Mouse (Mus musculus) layer of hippocampus, adult 18-20 months (tissue): ENCODE measurements around the gene Zdhhc6. TPM values are rescaled to one million over a fixed set of nuclear protein-coding genes. Genes with fewer than 3 reads are reported as not detected.
A peak's percentile ranks its signal among the peaks of the same experiment; 100 is the strongest.

Experiments used
- DNase-seq, 2 experiments: peaks; one replicate each; pipeline ENCODE4 v3.0.0; 2022; ENCODE audit warnings: low spot score in 2 of 2
- long read RNA-seq: library from polyadenylated mRNA; stranded (forward); transcript quantifications from one replicate; pipeline ENCODE4 v2.0.0, GENCODE M21; 2021
- total RNA-seq, 2 experiments: library from RNA; stranded (reverse); gene quantifications; 2 replicates each; pipeline ENCODE4 v1.2.3; 2021

The Zdhhc6 gene
- 10 to 100 TPM; 25.1 to 27.0 TPM for total RNA-seq
- long read RNA-seq, transcript Zdhhc6-207 (11 exons, 2,168 nt): major isoform, 27 of 48 reads
- long read RNA-seq, partial matches to known transcripts: 1 of 48 reads
- long read RNA-seq, other reads (novel, unspliced or antisense): 18 of 48 reads

DNA sequence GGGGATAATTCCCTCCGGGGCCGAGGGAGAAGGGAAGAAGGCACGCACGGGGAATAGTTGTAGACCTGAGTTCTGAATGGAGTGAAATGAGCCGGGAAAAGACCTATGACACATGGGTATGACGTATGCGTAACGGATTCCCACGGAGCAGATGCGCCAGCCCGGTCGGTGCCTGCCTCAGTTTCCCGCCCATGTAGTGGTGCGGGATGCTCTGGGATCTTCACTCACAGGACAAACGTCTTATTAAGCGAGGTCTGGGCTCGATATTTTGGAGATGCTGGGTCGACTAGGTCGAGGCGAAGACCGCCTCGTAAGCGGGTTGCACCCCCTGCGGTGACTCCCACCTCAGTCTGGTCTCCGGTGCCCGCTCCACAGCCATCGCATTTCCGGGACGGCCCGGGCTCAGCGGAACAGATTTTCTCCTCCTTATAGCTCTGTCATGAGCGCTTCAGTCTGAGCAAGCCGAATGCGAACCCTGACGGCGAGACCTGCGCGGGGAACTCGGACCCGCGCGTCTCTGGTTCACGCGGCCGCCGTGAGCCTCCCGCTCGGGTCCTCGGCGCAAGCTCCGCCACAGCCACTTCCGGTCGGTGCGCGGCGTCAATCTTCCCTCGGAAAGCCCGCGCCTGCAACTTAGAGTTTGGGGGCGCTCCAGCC is at the start of gene Zdhhc6:
Zdhhc6 (minus strand) TSS at position 581 of the 657 bp plus-strand sequence.
- DNase-seq: peak; percentile 70 to 82

- peak in 1 of 2 experiments; percentile 15 for DNase-seq
Measured at GRCm38 (mm10) chr19:55362606-55363005, 46.8 kb upstream of the Zdhhc6 start.

DNA sequence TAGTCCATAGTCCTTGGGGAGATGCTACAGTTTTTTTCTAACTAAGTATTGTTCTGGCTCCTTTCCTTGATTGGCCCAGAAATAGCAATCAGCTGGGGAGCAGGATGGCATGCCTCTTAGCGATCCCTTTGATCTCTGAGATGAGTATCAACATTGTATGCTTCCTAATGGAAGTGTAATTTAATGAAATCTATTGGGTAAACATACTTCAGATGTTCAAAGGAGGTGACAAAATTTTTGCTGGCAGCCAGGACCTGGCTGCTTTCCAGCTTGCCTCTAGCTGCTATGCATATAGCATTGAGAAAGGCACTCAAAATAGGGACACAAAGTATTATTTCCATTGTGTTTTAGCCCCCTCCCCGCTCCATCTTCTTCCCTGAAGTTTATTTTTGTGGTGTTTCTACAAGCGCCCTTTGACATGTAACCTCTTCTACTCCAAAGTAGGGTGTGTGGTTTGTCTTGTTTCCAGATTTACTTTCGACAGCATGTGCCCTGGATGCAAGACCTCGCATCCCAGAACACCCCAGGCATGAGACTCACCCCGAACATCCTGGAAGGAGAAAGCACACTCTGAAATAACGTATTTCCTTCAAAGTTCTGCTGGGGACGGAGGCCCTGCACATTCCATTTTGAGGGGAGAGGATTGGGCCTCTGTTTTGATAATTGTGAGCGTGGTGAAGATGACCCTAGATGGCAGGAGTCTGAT is 35.0 kb upstream of the Zdhhc6 start:
- no peak for DNase-seq

DNA sequence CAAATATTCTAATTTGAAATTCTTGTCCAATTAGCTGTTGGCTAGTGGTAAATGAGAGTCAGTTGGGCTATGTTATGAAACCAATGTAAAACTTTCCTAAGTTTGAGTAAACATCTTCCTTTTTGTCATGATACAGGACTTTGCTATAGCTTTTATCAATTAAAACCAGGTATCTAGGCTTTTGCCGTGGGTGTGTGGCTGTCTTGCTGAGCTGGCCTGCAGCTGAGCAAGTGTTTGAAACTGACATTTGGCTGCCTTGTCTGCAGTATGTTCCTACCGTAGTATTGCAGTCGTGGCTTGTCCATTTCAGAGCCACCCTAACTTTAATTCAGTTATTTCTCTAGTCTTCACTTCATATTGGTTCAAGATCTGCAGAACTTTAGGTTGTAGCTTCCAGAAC is 32.4 kb upstream of the Zdhhc6 start:
- DNase-seq: no peak

GRCm38 (mm10) chr19:55343274-55343673 is 27.4 kb upstream of the Zdhhc6 start:
- DNase-seq: no peak

DNA sequence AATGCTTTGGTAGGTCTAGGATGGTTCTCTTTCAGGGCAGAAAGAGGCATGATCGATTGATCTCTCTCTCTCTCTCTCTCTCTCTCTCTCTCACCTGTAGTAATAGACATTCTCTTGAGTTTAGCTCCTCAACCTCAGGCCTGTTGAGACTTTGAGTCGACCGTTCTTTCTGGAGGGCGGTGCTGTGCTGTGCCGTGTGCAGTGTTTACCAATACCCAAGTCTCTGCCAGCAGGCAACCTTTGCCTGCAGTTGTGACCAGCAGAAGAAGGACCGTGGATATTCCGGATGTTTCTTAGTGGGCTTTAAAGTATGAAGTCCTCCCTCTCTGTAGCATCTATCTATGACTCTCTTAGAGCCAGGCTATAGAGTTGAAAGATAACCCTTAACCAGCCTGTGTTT is 26.6 kb upstream of the Zdhhc6 start:
- no peak for DNase-seq

DNA sequence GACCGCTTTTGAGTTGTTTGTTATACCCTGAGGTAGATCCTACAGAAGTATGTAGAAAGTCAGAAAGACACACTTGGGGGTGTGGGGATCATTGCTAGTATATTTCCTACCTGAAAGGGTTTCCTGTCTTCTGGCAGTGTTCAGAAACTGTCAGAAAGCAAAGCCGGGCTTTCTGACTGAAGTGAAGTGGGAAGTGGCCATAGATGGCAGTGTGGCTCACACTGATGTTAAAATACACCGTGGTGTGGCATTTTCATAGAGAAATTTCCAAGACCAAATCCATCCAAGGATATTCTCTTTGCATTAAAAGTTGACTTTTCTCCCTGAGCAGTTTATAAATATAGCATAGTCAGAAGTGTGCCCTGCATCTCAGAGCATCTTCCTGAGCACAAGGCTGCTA is 25.5 kb upstream of the Zdhhc6 start:
- no peak for DNase-seq

GRCm38 (mm10) chr19:55340521-55340920 is 24.7 kb upstream of the Zdhhc6 start:
- DNase-seq: no peak

DNA sequence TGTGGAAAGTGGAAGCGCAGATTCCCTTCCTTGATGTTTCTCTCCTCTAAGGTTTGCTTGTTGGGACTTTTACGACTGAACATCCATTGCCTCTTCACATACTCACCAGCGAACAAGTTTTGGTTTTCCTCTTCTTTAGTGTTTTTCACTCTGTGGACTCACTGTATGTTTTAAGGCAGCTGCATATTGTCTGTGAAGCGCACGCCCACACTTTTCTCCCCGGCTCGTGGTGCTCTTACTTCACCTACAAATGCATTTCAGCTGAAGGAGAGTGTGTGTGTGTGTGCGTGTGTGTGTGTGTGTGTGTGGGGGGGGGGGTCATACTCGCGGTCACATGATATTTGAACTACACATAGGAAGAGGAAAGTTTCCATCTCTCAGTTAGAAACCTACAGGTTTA is 21.8 kb upstream of the Zdhhc6 start:
- DNase-seq: no peak

DNA sequence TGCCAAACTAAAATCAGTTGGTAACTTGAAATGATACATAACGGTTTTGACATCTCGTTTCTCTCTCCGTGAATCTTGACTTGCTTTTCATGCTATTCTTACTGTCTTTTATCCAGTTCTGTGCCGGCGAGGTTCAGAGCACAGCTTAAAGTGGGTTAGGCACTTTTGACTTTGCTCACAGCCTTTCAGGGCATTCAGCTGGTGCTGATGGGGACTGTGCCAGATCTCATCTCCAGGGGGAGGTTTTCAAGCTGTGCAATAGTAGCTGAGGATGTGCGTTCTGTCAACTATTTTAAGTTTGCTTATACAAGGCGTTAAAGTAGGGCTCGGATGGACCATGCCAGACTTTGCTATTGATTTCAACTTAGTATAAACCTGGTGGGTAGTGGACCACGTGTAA is 21.2 kb upstream of the Zdhhc6 start:
- no peak for DNase-seq

DNA sequence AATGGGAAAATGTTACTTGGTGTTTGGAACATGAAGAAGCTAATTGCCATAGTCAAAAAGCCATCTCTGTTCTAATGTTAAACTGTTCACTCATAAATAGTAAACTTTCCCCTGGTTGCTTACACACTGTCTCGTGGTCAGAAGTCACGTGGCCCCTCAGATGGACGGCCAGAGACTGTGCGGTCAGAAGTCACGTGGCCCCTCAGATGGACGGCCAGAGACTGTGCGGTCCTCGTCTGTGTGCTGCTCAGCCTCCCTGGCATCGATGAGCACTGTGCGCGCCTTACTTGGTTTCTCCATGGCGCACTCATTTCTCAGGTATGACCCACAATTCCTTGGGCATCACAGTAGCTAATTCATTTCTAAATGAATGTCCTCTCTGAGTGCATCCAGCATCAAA is 20.6 kb upstream of the Zdhhc6 start:
- DNase-seq: no peak

GRCm38 (mm10) chr19:55335881-55336280 is 20.0 kb upstream of the Zdhhc6 start:
- DNase-seq: no peak

DNA sequence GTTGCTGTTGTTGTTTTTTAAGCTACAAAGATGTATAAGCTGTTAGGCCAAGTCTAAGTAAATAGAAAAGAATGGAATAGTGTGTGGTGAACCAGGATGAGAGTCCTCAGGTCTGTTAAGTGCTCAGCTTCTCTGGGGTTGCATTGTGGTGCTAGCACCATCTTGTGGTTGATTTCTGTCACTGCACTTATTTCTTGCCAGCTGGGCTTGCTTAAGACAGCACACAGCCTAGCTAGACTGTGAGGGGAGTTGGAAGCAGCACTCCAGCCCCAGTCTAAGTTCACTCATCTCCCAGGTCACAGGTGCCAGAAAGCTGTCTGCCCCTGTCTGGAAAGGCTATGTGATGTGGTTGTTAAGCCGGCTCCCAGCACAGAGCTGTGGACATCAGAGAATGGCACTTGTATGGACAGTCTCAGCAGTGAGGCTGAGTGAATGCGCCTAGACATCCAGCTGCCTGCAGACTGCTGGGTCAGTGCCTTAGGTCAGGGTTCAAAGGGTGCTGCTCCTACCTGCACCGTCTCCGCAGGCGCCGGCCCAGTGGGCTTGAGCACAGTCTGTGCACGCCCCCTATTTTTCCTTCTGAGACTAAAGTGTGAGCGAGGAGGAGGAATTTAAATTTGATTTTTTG is 16.9 kb upstream of the Zdhhc6 start:
- DNase-seq: peak; percentile 67 to 91

GRCm38 (mm10) chr19:55331776-55332175 is 15.9 kb upstream of the Zdhhc6 start:
- DNase-seq: no peak

DNA sequence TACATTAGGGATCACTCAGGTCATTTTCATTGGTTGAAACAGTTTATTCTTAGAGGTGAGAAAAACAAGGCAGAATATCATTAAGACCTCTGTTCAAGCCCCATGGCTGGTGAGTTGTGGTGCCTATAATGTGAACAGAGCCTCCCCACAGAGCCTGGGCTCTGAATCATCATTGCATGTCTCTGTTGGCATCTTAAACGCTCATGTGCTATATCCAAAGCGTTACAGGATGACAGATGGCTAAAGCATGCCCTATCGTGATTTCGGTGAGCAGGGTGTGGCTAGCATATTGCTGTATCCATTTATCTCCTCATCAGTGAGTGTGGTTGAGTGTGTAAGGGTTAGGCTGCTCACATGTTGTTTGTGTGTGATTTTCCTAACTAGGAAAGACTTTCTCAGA is 11.7 kb upstream of the Zdhhc6 start:
- no peak for DNase-seq

DNA sequence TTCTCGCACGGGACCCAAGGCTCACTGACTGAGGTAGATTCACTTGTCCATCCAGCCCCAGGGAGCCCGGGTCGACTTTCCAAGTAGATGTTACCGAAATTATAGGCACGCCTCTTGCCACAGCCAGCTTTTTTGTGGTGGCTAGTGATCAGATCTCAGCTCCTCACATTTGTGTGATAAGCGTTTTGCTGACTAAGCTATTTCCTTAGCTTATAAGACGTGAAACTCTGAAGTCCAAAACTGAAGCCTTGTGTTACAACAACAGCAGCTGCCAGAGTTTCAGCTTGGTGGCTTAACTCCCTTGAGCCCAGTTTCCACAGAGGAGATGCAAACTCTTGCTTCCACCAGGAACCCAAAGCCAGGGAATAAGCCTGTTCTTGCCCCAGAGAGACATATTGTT is 6.8 kb upstream of the Zdhhc6 start:
- DNase-seq: no peak

DNA sequence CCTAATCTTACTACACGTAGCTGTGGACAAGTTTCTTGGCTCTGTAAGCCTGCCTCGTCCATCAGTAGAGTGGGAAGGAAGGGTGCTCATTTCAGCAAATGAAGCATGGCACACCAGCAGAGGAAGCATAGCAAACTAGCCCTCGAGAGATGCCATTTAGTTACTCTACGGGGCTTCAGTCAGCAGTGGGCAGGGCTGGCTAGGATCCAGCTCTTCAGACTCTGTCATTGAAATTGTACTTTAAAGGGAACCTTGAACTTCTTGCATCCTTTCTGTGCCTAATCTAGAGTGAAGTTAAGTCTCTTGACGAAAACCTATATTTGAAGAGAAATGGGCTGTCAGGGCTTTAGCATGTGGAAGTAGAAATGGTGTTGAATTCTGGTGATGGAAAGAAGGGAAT is 3.7 kb upstream of the Zdhhc6 start:
- DNase-seq: no peak

DNA sequence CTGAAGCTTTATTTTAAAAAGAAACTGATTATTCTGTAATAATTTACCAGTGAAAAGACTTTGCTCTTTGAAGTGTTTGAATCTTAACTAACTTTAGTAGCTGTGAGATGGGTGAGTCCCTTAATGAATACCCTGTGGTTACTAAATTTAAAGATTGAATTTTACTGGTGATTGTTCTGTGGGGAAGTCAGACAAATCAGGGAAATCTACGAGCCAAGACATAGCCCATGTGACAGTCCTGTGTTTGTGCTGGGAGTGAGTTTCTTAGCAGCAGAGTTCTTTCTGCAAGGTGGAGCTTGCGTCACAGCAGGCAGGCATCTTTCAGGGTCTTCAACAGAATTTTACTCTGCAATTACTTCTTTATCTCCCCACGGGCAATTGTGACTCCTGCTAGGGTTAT is 3.2 kb upstream of the Zdhhc6 start:
- DNase-seq: no peak

- DNase-seq: no peak
Measured at GRCm38 (mm10) chr19:55316901-55317300, 1.1 kb upstream of the Zdhhc6 start.

- peak; percentile 82 to 93 for DNase-seq
Measured at GRCm38 (mm10) chr19:55316109-55316714, 380 bp upstream of the Zdhhc6 start, which contains the start of gene Vti1a. Gene Vti1a (plus strand): TSS chr19:55316295.

GRCm38 (mm10) chr19:55313649-55314048 is 2.2 kb downstream of the Zdhhc6 start:
- no peak for DNase-seq

GRCm38 (mm10) chr19:55311874-55312273 is 4.0 kb downstream of the Zdhhc6 start:
- DNase-seq: no peak
